ENCODE assay signal across 8 mouse cellular contexts in the genomic region with DNA sequence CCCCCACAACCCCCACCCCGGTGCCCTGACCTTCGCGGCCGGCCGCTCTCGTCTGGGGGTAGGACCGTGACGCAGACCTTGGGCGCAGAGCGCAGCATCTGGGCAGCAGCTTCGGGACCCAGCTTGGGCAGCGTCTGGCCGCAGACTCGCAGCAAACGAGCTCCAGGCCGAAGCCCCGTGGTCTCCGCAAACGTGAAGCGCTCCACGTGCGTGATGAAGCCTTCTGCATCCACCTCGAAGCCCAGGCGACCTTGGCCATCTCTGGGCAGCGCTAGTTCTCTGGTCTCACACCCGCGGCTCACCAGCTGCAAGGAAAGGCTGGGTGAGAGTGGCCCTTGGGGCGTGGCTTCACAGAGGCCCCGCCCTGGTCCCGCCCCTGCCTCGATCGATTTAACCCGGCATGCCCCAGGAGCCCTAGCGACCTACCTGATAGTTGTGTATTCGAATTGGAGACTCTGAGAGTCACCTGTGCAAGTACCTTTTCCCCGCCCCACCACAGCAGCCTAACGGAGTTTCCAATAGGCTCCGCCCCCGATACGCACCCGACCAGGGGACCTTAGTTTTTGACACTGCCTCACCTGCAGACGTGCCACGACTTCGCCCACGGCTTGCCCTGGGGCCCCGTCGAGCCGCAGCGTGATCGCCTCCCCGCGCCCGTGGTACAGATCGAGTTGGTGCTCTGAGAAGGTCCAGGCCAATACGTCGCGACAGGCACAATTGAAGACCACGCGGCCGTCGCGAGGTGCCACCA. TPM values are rescaled to one million over a fixed set of nuclear protein-coding genes. Genes with fewer than 3 reads are reported as not detected.
A peak's percentile ranks its signal among the peaks of the same experiment; 100 is the strongest.
DNase-seq lines count a peak whose midpoint lies in the region; ATAC-seq and TF ChIP-seq lines count a peak whose summit lies in the region.

No protein-coding gene starts in this region.

- H3K9ac ChIP-seq in heart, embryonic 15.5 days, result peak overlapping the region; percentile 9; the same call in 1 of the 2 replicates
- no peak overlapping the region for H3K9ac ChIP-seq in liver, embryonic 13.5 days
- peak overlapping the region; percentile 23; the same call in 1 of the 2 replicates for H3K9ac ChIP-seq in stomach, postnatal 0 days (ENCODE audit: low read length)

- no peak for TF ChIP-seq EP300 in stomach, postnatal 0 days (optimal IDR thresholded peaks at IDR 0.05)

- no peaks in the 10 kb centered on the region for H3K9me3 ChIP-seq in heart, embryonic 15.5 days (replicated peaks)
- H3K9me3 ChIP-seq in liver, embryonic 13.5 days (replicated peaks), result no peaks in the 10 kb centered on the region
- H3K9me3 ChIP-seq in stomach, postnatal 0 days (ENCODE audit: control insufficient read depth, low read length), result no peaks in the 10 kb centered on the region

- WGBS in heart, embryonic 15.5 days, result 27% methylated on average over 62 of the region's 62 CpGs
- 81% methylated on average over 62 of the region's 62 CpGs for WGBS in liver, embryonic 13.5 days (ENCODE audit: insufficient replicate concordance)
- WGBS in stomach, postnatal 0 days, result 25% methylated on average over 57 of the region's 62 CpGs

- H3K4me3 ChIP-seq in heart, embryonic 15.5 days, result peak overlapping the region; percentile 46
- H3K4me3 ChIP-seq in liver, embryonic 13.5 days (replicated peaks), result peak overlapping the region; percentile 33
- H3K4me3 ChIP-seq in stomach, postnatal 0 days (ENCODE audit: low read depth, low read length), result peak overlapping the region; percentile 26

- peaks cover 42% of the 10 kb centered on the region for H3K36me3 ChIP-seq in heart, embryonic 15.5 days
- peaks cover 88% of the 10 kb centered on the region for H3K36me3 ChIP-seq in liver, embryonic 13.5 days
- H3K36me3 ChIP-seq in stomach, postnatal 0 days (ENCODE audit: control insufficient read depth, insufficient read depth, low read length), result peaks cover 8% of the 10 kb centered on the region; the same call in 1 of the 2 replicates

- peaks cover 21% of the 10 kb centered on the region for H3K4me1 ChIP-seq in heart, embryonic 15.5 days (replicated peaks)
- H3K4me1 ChIP-seq in liver, embryonic 13.5 days (replicated peaks), result peaks cover 51% of the 10 kb centered on the region
- H3K4me1 ChIP-seq in stomach, postnatal 0 days (replicated peaks; ENCODE audit: control insufficient read depth, insufficient read depth), result no peaks in the 10 kb centered on the region

- no peak for TF ChIP-seq CTCF in stomach, postnatal 0 days (IDR thresholded peaks at IDR 0.05; ENCODE audit: low read depth)

- no peak for ATAC-seq in heart, embryonic 15.5 days (replicated peaks; ENCODE audit: insufficient number of reproducible peaks, insufficient read depth, low FRiP score, low read depth)
- peak; percentile 41; the same call in 1 of the 2 replicates for ATAC-seq in liver, embryonic 13.5 days (ENCODE audit: low read depth)
- peak; percentile 77 for ATAC-seq in stomach, postnatal 0 days (ENCODE audit: low FRiP score, low TSS enrichment)

- peak overlapping the region; percentile 68 for H3K4me2 ChIP-seq in heart, embryonic 15.5 days
- peak overlapping the region; percentile 61 for H3K4me2 ChIP-seq in liver, embryonic 13.5 days
- peak overlapping the region; percentile 56 for H3K4me2 ChIP-seq in stomach, postnatal 0 days (replicated peaks; ENCODE audit: low read depth)

- H3K27me3 ChIP-seq in heart, embryonic 15.5 days, result peaks cover 19% of the 10 kb centered on the region
- H3K27me3 ChIP-seq in liver, embryonic 13.5 days, result no peaks in the 10 kb centered on the region
- no peaks in the 10 kb centered on the region for H3K27me3 ChIP-seq in stomach, postnatal 0 days (ENCODE audit: control insufficient read depth, insufficient read depth, low read length)

- DNase-seq in cerebellum, postnatal 10 days, result peak; percentile 38 to 42
- DNase-seq in cerebellum, postnatal 4 days (ENCODE audit: low spot score in 2 of 2), result no peak
- peak; percentile 69 for DNase-seq in WW6 (ENCODE audit: low read depth, low spot score)
- no peak for DNase-seq in liver, embryonic 13.5 days
- peak; percentile 79 for DNase-seq in stomach, postnatal 0 days (ENCODE audit: low spot score)
- no peak for DNase-seq in cerebellum, postnatal 25 days
- DNase-seq in spleen, adult 18-20 months, result no peak

- no peak overlapping the region for H3K27ac ChIP-seq in heart, embryonic 15.5 days
- H3K27ac ChIP-seq in liver, embryonic 13.5 days, result no peak overlapping the region
- H3K27ac ChIP-seq in stomach, postnatal 0 days (replicated peaks), result no peak overlapping the region

RNA-seq across cellular contexts. Expression of a gene that starts 9.4 kb away (rescaled TPM):
- polyA plus RNA-seq in heart, embryonic 15.5 days (2015; fragmentation: Nextera tagmentation; extraction: Ambion mirVana), result 20.6 and 33.5 TPM in 2 replicates
- 23.3 and 24.6 TPM in 2 replicates for polyA plus RNA-seq in liver, embryonic 13.5 days (2015; fragmentation: Nextera tagmentation; extraction: Ambion mirVana)
- 8.0 and 11.5 TPM in 2 replicates for polyA plus RNA-seq in stomach, postnatal 0 days (2015; fragmentation: Nextera tagmentation; extraction: Ambion mirVana)

RNA-seq across cellular contexts. Expression of a gene that starts 16.9 kb away (rescaled TPM):
- polyA plus RNA-seq in heart, embryonic 15.5 days (2015; fragmentation: Nextera tagmentation; extraction: Ambion mirVana), result 33.2 and 46.7 TPM in 2 replicates
- polyA plus RNA-seq in liver, embryonic 13.5 days (2015; fragmentation: Nextera tagmentation; extraction: Ambion mirVana), result 24.5 and 28.8 TPM in 2 replicates
- 28.7 and 35.2 TPM in 2 replicates for polyA plus RNA-seq in stomach, postnatal 0 days (2015; fragmentation: Nextera tagmentation; extraction: Ambion mirVana)

RNA-seq across cellular contexts. Expression of a gene that starts 34.4 kb away (rescaled TPM):
- 23.7 and 29.6 TPM in 2 replicates for polyA plus RNA-seq in heart, embryonic 15.5 days (2015; fragmentation: Nextera tagmentation; extraction: Ambion mirVana)
- 13.8 and 15.9 TPM in 2 replicates for polyA plus RNA-seq in liver, embryonic 13.5 days (2015; fragmentation: Nextera tagmentation; extraction: Ambion mirVana)
- 14.0 and 16.5 TPM in 2 replicates for polyA plus RNA-seq in stomach, postnatal 0 days (2015; fragmentation: Nextera tagmentation; extraction: Ambion mirVana)

RNA-seq across cellular contexts. Expression of a gene that starts 34.6 kb away (rescaled TPM):
- 8.9 and 14.2 TPM in 2 replicates for polyA plus RNA-seq in heart, embryonic 15.5 days (2015; fragmentation: Nextera tagmentation; extraction: Ambion mirVana)
- polyA plus RNA-seq in liver, embryonic 13.5 days (2015; fragmentation: Nextera tagmentation; extraction: Ambion mirVana), result 9.1 and 10.1 TPM in 2 replicates
- 6.5 and 7.9 TPM in 2 replicates for polyA plus RNA-seq in stomach, postnatal 0 days (2015; fragmentation: Nextera tagmentation; extraction: Ambion mirVana)

RNA-seq across cellular contexts. Expression of a gene that starts 44.1 kb away (rescaled TPM):
- 29.6 and 35.3 TPM in 2 replicates for polyA plus RNA-seq in heart, embryonic 15.5 days (2015; fragmentation: Nextera tagmentation; extraction: Ambion mirVana)
- polyA plus RNA-seq in liver, embryonic 13.5 days (2015; fragmentation: Nextera tagmentation; extraction: Ambion mirVana), result 21.7 and 23.8 TPM in 2 replicates
- 31.8 and 37.9 TPM in 2 replicates for polyA plus RNA-seq in stomach, postnatal 0 days (2015; fragmentation: Nextera tagmentation; extraction: Ambion mirVana)

Comparison
In these comparisons a context has a peak if more than half of its experiments do, and no peak if none do; other contexts are left out.
1. DNase-seq: peak in cerebellum, postnatal 10 days (2 of 2), WW6 (single experiment) and stomach, postnatal 0 days (single experiment); none in cerebellum, postnatal 4 days (0 of 2), liver, embryonic 13.5 days (single experiment), cerebellum, postnatal 25 days (0 of 2) and spleen, adult 18-20 months (0 of 2).
2. Peak in every context shown above with its lines, with median percentiles within 50 percentile points of each other: H3K4me2 ChIP-seq and H3K4me3 ChIP-seq.